Mouse (Mus musculus) stomach, embryonic 15.5 days (tissue): ENCODE measurements around the gene Ick. TPM values are rescaled to one million over a fixed set of nuclear protein-coding genes. Genes with fewer than 3 reads are reported as not detected.

Source experiments
- ATAC-seq: fragments of 200-750 bp; cut with Nextera tagmentation; 2 replicates; pipeline ENCODE4 v1.8.0; 2017; ENCODE audit warnings: low read depth, moderate number of reproducible peaks, moderate TSS enrichment; ENCODE audit not compliant: insufficient read depth, low FRiP score
- H3K27ac ChIP-seq: fragments of 300-500 bp; sonication (generic); 2 replicates; pipeline ENCODE4 v1.5.1; 2015; ENCODE audit warnings: mild to moderate bottlenecking, inconsistent platforms
- H3K27me3 ChIP-seq: fragments of 300-500 bp; sonication (generic); replicated peaks from 2 replicates; pipeline ENCODE4 v1.6.1; 2015; ENCODE audit warnings: inconsistent platforms
- H3K36me3 ChIP-seq: fragments of 300-500 bp; sonication (generic); 2 replicates; pipeline ENCODE4 v1.6.1; 2015; ENCODE audit warnings: inconsistent platforms
- H3K4me1 ChIP-seq: fragments of 300-500 bp; sonication (generic); 2 replicates; pipeline ENCODE4 v1.6.1; 2015; ENCODE audit warnings: inconsistent platforms
- H3K4me2 ChIP-seq: fragments of 300-500 bp; sonication (generic); 2 replicates; pipeline ENCODE4 v1.6.1; 2015; ENCODE audit warnings: mild to moderate bottlenecking, inconsistent platforms
- H3K4me3 ChIP-seq: fragments of 300-500 bp; sonication (generic); replicated peaks from 2 replicates; pipeline ENCODE4 v1.5.1; 2015; ENCODE audit warnings: inconsistent platforms
- H3K9ac ChIP-seq: fragments of 300-500 bp; sonication (generic); 2 replicates; pipeline ENCODE4 v1.6.1; 2015; ENCODE audit warnings: inconsistent platforms
- H3K9me3 ChIP-seq: fragments of 300-500 bp; sonication (generic); 2 replicates; pipeline ENCODE4 v1.6.1; 2016; ENCODE audit warnings: inconsistent platforms
- WGBS: fragments of 180-500 bp; shearing (Covaris S2); methylation state at CpG from one replicate; pipeline ENCODE4 v1.1.7; 2015; 5-methylcytosine and 5-hydroxymethylcytosine counted together
- polyA plus RNA-seq: library from polyadenylated mRNA; unstranded; fragments of >200 nt; fragmentation: Nextera tagmentation; extraction: Ambion mirVana; gene quantifications from 2 replicates; pipeline ENCODE4 v1.2.1, GENCODE M21; 2015

The Ick gene
- polyA plus RNA-seq, 1 experiment from 2014 or later: 20.8 TPM

- H3K36me3 ChIP-seq: peaks cover 40% of the 10 kb centered on the region
- H3K4me1 ChIP-seq: no peaks in the 10 kb centered on the region
- no peak for ATAC-seq
- H3K27me3 ChIP-seq: no peaks in the 10 kb centered on the region
- H3K27ac ChIP-seq: no peak overlapping the region
- H3K9ac ChIP-seq: no peak overlapping the region
- 81% methylated on average over 14 of the region's 14 CpGs for WGBS
- H3K4me2 ChIP-seq: no peak overlapping the region
- H3K4me3 ChIP-seq: no peak overlapping the region
- H3K9me3 ChIP-seq: no peaks in the 10 kb centered on the region
Measured at GRCm38 (mm10) chr9:78085722-78086287, 23.2 kb upstream of the Ick start.

GRCm38 (mm10) chr9:78087751-78088150, 21.2 kb upstream of the Ick start:
- Histone ChIP-seq H3K4me2 (no peak overlapping the region), H3K27ac (no peak overlapping the region), H3K36me3 (peaks cover 37% of the 10 kb centered on the region), H3K27me3 (no peaks in the 10 kb centered on the region), H3K9ac (no peak overlapping the region), H3K9me3 (no peaks in the 10 kb centered on the region), H3K4me3 (no peak overlapping the region), H3K4me1 (no peaks in the 10 kb centered on the region)
- no peak for ATAC-seq
- 91% methylated on average over 9 of the region's 9 CpGs for WGBS

- Histone ChIP-seq H3K27me3 (no peaks in the 10 kb centered on the region), H3K36me3 (peaks cover 33% of the 10 kb centered on the region), H3K4me1 (no peaks in the 10 kb centered on the region), H3K27ac (no peak overlapping the region), H3K4me2 (no peak overlapping the region), H3K4me3 (no peak overlapping the region), H3K9ac (no peak overlapping the region), H3K9me3 (no peaks in the 10 kb centered on the region)
- 71% methylated on average over 4 of the region's 4 CpGs for WGBS
- ATAC-seq: no peak
Measured at GRCm38 (mm10) chr9:78088521-78088920, 20.5 kb upstream of the Ick start.

GRCm38 (mm10) chr9:78088971-78089370, 20.0 kb upstream of the Ick start:
- H3K27me3 ChIP-seq: no peaks in the 10 kb centered on the region
- H3K9ac ChIP-seq: no peak overlapping the region
- WGBS: 79% methylated on average over 7 of the region's 7 CpGs
- no peak overlapping the region for H3K4me2 ChIP-seq
- H3K4me3 ChIP-seq: no peak overlapping the region
- H3K36me3 ChIP-seq: peaks cover 30% of the 10 kb centered on the region
- no peak for ATAC-seq
- no peak overlapping the region for H3K27ac ChIP-seq
- no peaks in the 10 kb centered on the region for H3K9me3 ChIP-seq
- H3K4me1 ChIP-seq: no peaks in the 10 kb centered on the region

GRCm38 (mm10) chr9:78089906-78090305, 19.1 kb upstream of the Ick start:
- ATAC-seq: no peak
- peaks cover 21% of the 10 kb centered on the region; the same call in 1 of the 2 replicates for H3K36me3 ChIP-seq

GRCm38 (mm10) chr9:78090596-78090995, 18.4 kb upstream of the Ick start:
- Histone ChIP-seq H3K27ac (no peak overlapping the region), H3K4me2 (no peak overlapping the region), H3K9me3 (no peaks in the 10 kb centered on the region), H3K4me1 (no peaks in the 10 kb centered on the region), H3K4me3 (no peak overlapping the region), H3K9ac (no peak overlapping the region), H3K27me3 (no peaks in the 10 kb centered on the region), H3K36me3 (peaks cover 19% of the 10 kb centered on the region; the same call in 1 of the 2 replicates)
- no peak for ATAC-seq
- WGBS: 90% methylated on average over 3 of the region's 3 CpGs

More at GRCm38 (mm10) chr9:78089906-78090305, 19.1 kb upstream of the Ick start:
- no peak overlapping the region for H3K4me3 ChIP-seq
- H3K9ac ChIP-seq: no peak overlapping the region
- H3K4me2 ChIP-seq: no peak overlapping the region
- no peak overlapping the region for H3K27ac ChIP-seq
- 80% methylated on average over 1 of the region's 1 CpGs for WGBS
- H3K27me3 ChIP-seq: no peaks in the 10 kb centered on the region
- H3K9me3 ChIP-seq: no peaks in the 10 kb centered on the region
- H3K4me1 ChIP-seq: no peaks in the 10 kb centered on the region

GRCm38 (mm10) chr9:78095686-78096085, 13.3 kb upstream of the Ick start:
- ATAC-seq: no peak
- Histone ChIP-seq H3K4me2 (no peak overlapping the region), H3K27me3 (no peaks in the 10 kb centered on the region), H3K27ac (no peak overlapping the region), H3K36me3 (peaks cover 24% of the 10 kb centered on the region), H3K9ac (no peak overlapping the region), H3K4me1 (no peaks in the 10 kb centered on the region), H3K4me3 (no peak overlapping the region), H3K9me3 (no peaks in the 10 kb centered on the region)
- WGBS: 93% methylated on average over 12 of the region's 12 CpGs

- Histone ChIP-seq H3K9me3 (no peaks in the 10 kb centered on the region), H3K9ac (no peak overlapping the region), H3K4me3 (no peak overlapping the region), H3K4me2 (no peak overlapping the region), H3K27ac (no peak overlapping the region), H3K4me1 (no peaks in the 10 kb centered on the region), H3K27me3 (no peaks in the 10 kb centered on the region), H3K36me3 (peaks cover 23% of the 10 kb centered on the region)
- 94% methylated on average over 6 of the region's 6 CpGs for WGBS
- no peak for ATAC-seq
Measured at GRCm38 (mm10) chr9:78096376-78096775, 12.6 kb upstream of the Ick start.

- Histone ChIP-seq H3K36me3 (peaks cover 19% of the 10 kb centered on the region), H3K27me3 (no peaks in the 10 kb centered on the region), H3K9ac (no peak overlapping the region), H3K4me2 (no peak overlapping the region), H3K27ac (no peak overlapping the region), H3K9me3 (no peaks in the 10 kb centered on the region), H3K4me3 (no peak overlapping the region), H3K4me1 (no peaks in the 10 kb centered on the region)
- ATAC-seq: no peak
- 83% methylated on average over 5 of the region's 5 CpGs for WGBS
Measured at GRCm38 (mm10) chr9:78100956-78101355, 8.0 kb upstream of the Ick start.

- H3K4me2 ChIP-seq: no peak overlapping the region
- WGBS: 53% methylated on average over 4 of the region's 4 CpGs
- H3K9me3 ChIP-seq: no peaks in the 10 kb centered on the region
- H3K4me1 ChIP-seq: no peaks in the 10 kb centered on the region
- no peak overlapping the region for H3K9ac ChIP-seq
- no peaks in the 10 kb centered on the region for H3K27me3 ChIP-seq
- no peak for ATAC-seq
- H3K36me3 ChIP-seq: peaks cover 19% of the 10 kb centered on the region
- H3K4me3 ChIP-seq: no peak overlapping the region
- H3K27ac ChIP-seq: no peak overlapping the region
Measured at GRCm38 (mm10) chr9:78101431-78101830, 7.6 kb upstream of the Ick start.

- H3K4me3 ChIP-seq: no peak overlapping the region
- ATAC-seq: no peak
- H3K36me3 ChIP-seq: no peaks in the 10 kb centered on the region
- H3K27ac ChIP-seq: no peak overlapping the region
- 82% methylated on average over 8 of the region's 8 CpGs for WGBS
- no peak overlapping the region for H3K9ac ChIP-seq
- no peaks in the 10 kb centered on the region for H3K27me3 ChIP-seq
- no peak overlapping the region for H3K4me2 ChIP-seq
- no peaks in the 10 kb centered on the region for H3K9me3 ChIP-seq
- peaks cover 5% of the 10 kb centered on the region; the same call in 1 of the 2 replicates for H3K4me1 ChIP-seq
Measured at GRCm38 (mm10) chr9:78103965-78104560, 4.9 kb upstream of the Ick start.

- Histone ChIP-seq H3K4me1 (peaks cover 10% of the 10 kb centered on the region), H3K27ac (no peak overlapping the region), H3K9me3 (no peaks in the 10 kb centered on the region), H3K27me3 (no peaks in the 10 kb centered on the region), H3K9ac (no peak overlapping the region), H3K4me2 (no peak overlapping the region), H3K36me3 (no peaks in the 10 kb centered on the region), H3K4me3 (no peak overlapping the region)
- WGBS: 76% methylated on average over 6 of the region's 6 CpGs
- ATAC-seq: no peak
Measured at GRCm38 (mm10) chr9:78104973-78105372, 4.0 kb upstream of the Ick start.
